Mouse (Mus musculus): ENCODE results near the gene Adamts16. TPM values are rescaled to one million over a fixed set of nuclear protein-coding genes. Genes with fewer than 3 reads are reported as not detected.

Gene Adamts16
- total RNA-seq, 2 experiments from 2014 or later, result 0.38 to 0.44 TPM

DNA sequence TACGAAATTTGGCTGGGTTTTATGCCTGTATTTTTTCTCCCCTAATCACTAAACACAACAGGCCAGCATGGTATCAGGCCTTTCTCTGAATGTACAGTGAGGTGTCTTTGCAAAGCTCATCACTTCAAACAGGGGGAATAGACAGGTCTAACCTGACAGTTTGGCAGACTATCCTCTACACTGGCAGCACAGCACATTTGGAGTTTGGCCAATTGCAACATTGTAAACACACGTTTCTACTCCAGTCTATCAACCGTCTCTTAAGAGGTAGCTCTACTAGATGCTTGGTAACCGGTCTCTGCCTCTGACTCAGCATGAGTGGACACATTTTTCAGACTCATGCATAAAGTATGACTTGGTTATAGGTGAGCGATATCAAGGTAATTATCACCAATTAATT lies 4.0 kb downstream of the Adamts16 start:
- no peak for DNase-seq

GRCm38 (mm10) chr13:70836246-70836645 lies 5.4 kb downstream of the Adamts16 start:
- intact Hi-C loops (cut with DNase I), result no loop called here
- no peak for DNase-seq

More for the DNA sequence above, 4.0 kb downstream of the Adamts16 start:
- intact Hi-C loops (cut with DNase I), result no loop called here

DNA sequence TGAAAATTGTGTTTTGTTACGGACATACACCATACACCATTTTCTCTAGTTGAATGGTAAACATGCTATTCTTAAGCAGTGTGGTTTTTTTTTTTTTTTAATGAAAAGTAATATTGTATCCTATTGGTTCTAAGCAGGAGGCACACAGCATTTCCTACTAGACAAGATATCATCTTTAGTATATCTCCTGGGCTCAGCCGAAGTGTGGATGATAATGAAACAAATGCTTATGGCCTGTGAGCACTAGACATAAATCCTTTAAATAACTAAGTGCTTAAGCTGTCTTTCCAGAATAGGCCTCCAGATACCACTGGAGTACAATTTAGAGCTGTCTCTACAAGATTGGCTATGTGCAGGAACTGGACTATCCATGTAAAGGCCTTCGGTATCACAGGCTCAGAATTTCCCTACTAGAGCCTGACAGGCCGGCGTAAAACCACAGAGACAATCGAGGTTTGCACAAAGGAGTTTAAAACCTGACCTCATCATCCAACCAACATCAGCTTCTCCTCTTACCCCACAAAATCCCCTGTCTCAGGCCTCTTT lies 8.9 kb downstream of the Adamts16 start:
- intact Hi-C loops (cut with DNase I), result no loop called here
- DNase-seq, result no peak

GRCm38 (mm10) chr13:70831041-70831440 lies 10.6 kb downstream of the Adamts16 start:
- no peak for DNase-seq
- intact Hi-C loops (cut with DNase I), result no loop called here

- no peak for DNase-seq
- intact Hi-C loops (cut with DNase I), result no loop called here
Measured at GRCm38 (mm10) chr13:70827507-70827906, 14.1 kb downstream of the Adamts16 start.

- DNase-seq, result no peak
Measured at GRCm38 (mm10) chr13:70825265-70825664, 16.3 kb downstream of the Adamts16 start.

DNA sequence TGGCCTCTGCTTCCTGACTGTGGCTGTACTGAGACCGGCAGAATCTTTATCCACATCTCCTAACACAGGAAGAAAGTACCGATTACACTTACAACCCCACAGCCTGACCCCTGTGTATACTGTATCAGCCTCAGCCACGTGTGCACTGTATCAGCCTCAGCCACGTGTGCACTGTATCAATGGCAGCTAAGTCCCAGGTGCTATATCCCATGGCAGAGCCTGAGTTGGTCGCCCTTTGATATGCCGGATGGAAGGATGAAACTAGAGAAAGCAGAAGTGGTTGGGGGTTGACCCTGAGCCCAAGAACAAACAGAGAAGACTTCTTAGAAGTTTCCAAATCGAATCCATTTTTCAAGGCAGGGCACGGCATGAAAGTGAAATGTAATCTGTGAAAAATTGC lies 17.9 kb downstream of the Adamts16 start:
- intact Hi-C loops (cut with DNase I), result no loop called here
- DNase-seq, result no peak

More at GRCm38 (mm10) chr13:70825265-70825664, 16.3 kb downstream of the Adamts16 start:
- intact Hi-C loops (cut with DNase I), result no loop called here

DNA sequence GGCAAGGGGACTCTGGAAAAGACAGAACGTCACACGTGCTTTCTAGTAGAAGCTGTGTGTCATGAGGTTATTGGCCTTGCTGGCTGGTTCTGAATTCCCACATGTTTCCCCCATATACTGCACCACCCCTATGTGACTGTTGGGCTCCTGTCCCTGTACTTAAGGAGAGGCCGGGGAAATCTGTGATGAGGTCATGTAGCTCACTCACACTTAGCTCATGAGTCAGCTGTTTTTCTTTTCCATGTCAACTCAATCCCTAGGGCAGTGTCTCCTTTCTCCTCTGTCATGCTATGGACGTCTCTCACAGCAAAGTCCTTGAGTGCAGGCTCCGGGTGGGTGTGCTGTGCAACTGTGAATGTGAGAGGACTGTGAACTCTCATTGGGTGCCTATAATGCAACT lies 22.6 kb downstream of the Adamts16 start:
- no peak for DNase-seq
- intact Hi-C loops (cut with DNase I), result no loop called here

- no peak for DNase-seq
- intact Hi-C loops (cut with DNase I), result no loop called here
Measured at GRCm38 (mm10) chr13:70814423-70814822, 27.2 kb downstream of the Adamts16 start.

GRCm38 (mm10) chr13:70805506-70805905 lies 36.1 kb downstream of the Adamts16 start:
- intact Hi-C loops (cut with DNase I), result no loop called here
- DNase-seq, result no peak

DNA sequence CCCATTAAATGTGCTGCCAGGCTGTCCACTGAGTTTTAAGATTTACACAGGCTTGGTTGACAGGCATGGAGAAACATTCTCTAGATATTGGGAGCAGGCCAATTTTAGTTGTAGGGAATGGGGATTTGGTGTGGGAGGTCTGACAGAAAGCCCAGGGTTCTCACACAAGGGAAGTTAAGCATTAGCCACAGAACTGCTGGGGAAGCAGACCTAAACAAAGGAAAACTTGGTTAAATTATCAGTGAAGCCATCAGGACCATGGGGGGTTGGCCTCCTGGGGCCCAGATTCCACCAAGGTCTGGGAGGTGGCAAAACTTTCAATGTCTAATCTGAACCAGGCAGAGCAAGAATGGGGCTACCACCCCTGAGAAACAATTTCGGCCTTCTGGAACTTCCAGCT lies 38.8 kb downstream of the Adamts16 start:
- intact Hi-C loops (cut with DNase I), result no loop called here
- no peak for DNase-seq

GRCm38 (mm10) chr13:70799322-70799721 lies 42.3 kb downstream of the Adamts16 start:
- intact Hi-C loops (cut with DNase I), result no loop called here

DNA sequence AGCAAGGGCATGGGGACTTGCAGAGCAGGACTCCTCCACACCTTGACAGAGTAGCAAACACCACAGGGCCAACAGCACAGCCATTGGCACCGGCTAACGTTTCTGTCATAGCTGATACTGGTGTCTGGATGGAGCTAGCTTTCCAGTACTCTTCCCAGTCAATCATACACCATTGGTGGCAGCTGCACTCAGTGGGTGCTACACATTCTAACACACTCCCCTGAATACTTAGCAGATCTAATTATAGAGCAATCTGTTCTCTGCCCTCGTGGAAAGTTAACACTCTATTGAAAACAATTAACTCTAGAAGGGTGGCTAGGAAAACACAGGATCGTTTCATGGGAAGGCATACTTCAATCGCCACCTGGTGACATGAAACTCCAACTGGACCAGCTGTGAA lies 43.2 kb downstream of the Adamts16 start:
- intact Hi-C loops (cut with DNase I), result no loop called here
- no peak for DNase-seq

More at GRCm38 (mm10) chr13:70799322-70799721, 42.3 kb downstream of the Adamts16 start:
- no peak for DNase-seq

- DNase-seq, result no peak
- intact Hi-C loops (cut with DNase I), result no loop called here
Measured at GRCm38 (mm10) chr13:70794074-70794572, 47.5 kb downstream of the Adamts16 start.

GRCm38 (mm10) chr13:70793660-70794059 lies 48.0 kb downstream of the Adamts16 start:
- intact Hi-C loops (cut with DNase I), result no loop called here
- no peak for DNase-seq

- intact Hi-C loops (cut with DNase I), result no loop called here
- no peak for DNase-seq
Measured at GRCm38 (mm10) chr13:70792950-70793349, 48.7 kb downstream of the Adamts16 start.

DNA sequence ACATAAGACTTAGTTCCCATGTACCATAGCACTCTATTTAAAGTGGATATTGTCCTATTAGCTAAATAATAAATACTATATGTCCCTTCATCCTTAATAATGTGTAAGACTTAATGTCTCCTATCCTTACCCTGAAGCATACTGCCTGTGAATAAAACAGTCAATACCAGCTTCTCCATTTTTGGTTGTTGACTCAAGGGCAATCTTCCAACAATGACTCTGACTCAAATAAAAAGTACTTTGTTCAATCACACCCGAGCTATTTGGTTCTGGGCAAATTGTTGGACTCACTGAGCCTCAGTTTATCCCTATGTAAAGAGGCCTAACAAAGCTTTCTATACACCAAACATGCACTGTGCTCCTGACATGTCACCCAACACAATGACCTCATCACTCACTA lies 51.8 kb downstream of the Adamts16 start:
- no peak for DNase-seq
- intact Hi-C loops (cut with DNase I), result no loop called here

DNA sequence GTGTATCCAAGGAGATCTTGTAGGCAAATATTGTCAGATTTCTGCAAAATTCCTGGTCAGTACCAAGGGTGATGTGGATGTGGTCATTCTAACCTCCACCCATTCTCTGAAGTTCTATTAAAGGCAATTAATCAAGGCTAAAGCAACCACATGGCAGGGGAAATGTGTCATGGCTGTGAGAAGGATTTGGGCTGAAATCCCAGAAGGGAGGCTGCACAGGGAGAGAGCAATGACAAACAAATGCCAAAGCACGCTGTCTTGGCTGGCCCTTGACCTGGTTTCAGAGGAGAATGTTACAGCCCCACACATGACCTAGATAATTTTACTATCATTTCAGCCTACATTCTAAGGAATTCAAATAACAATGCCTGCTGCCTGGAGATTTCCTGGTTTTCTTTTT lies 52.6 kb downstream of the Adamts16 start:
- intact Hi-C loops (cut with DNase I), result no loop called here
- DNase-seq, result peak in 1 of 2 experiments; percentile 8

DNA sequence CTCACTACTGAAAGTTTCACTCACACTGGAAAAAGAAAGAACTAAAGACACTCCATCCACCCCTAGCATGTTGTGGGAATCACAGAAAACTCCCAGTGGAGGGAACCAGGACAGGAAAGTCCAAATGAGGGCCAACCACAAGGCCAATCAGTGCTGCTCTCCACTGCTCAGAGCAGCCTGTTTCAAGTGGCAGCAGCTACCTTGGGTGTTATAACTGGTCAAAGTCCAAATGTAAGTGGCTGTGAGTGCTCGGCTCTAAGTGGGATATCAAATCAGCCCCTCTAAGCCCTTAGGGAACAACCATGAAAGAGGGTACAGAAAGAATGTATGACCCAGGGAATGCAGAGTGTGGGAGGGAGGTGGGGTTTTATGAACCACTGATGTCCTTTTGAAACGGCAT lies 56.5 kb downstream of the Adamts16 start:
- intact Hi-C loops (cut with DNase I), result no loop called here

GRCm38 (mm10) chr13:70784126-70784525 lies 57.5 kb downstream of the Adamts16 start:
- intact Hi-C loops (cut with DNase I), result no loop called here
- DNase-seq, result no peak

More for the DNA sequence above, 56.5 kb downstream of the Adamts16 start:
- DNase-seq, result no peak

- no peak for DNase-seq
- intact Hi-C loops (cut with DNase I), result no loop called here
Measured at GRCm38 (mm10) chr13:70779781-70780180, 61.8 kb downstream of the Adamts16 start.

GRCm38 (mm10) chr13:70778872-70779554 lies 62.6 kb downstream of the Adamts16 start:
- intact Hi-C loops (cut with DNase I), result no loop called here
- no peak for DNase-seq
